Mouse (Mus musculus): ENCODE measurements around the gene Mettl3. TPM values are rescaled to one million over a fixed set of nuclear protein-coding genes. Genes with fewer than 3 reads are reported as not detected.

The Mettl3 gene
- polyA plus RNA-seq, 1 experiment from 2014 or later: 30.7 TPM

Other genes with a start within 250 kb of the Mettl3 start
- gene Hnrnpc, start 201.1 kb downstream of the Mettl3 start, polyA plus RNA-seq (2016; fragmentation: Nextera tagmentation; extraction: Ambion mirVana): 425 and 438 TPM in 2 replicates
- 31.9 and 32.1 TPM in 2 replicates for gene Rpgrip1, start 194.4 kb downstream of the Mettl3 start, polyA plus RNA-seq (2016; fragmentation: Nextera tagmentation; extraction: Ambion mirVana)
- 35.8 and 36.5 TPM in 2 replicates for gene Supt16, start 107.7 kb downstream of the Mettl3 start, polyA plus RNA-seq (2016; fragmentation: Nextera tagmentation; extraction: Ambion mirVana)
- gene Chd8, start 47.3 kb downstream of the Mettl3 start, polyA plus RNA-seq (2016; fragmentation: Nextera tagmentation; extraction: Ambion mirVana): 35.0 and 36.0 TPM in 2 replicates
- 35.8 and 41.5 TPM in 2 replicates for gene Tox4, start 26.0 kb downstream of the Mettl3 start, polyA plus RNA-seq (2016; fragmentation: Nextera tagmentation; extraction: Ambion mirVana)
- 15.1 and 16.7 TPM in 2 replicates for gene Rab2b, start 25.6 kb downstream of the Mettl3 start, polyA plus RNA-seq (2016; fragmentation: Nextera tagmentation; extraction: Ambion mirVana)
- 11.9 and 12.5 TPM in 2 replicates for gene Sall2, start 23.6 kb upstream of the Mettl3 start, polyA plus RNA-seq (2016; fragmentation: Nextera tagmentation; extraction: Ambion mirVana)
- not detected in 2 replicates for gene Olfr1513, start 51.3 kb upstream of the Mettl3 start, polyA plus RNA-seq (2016; fragmentation: Nextera tagmentation; extraction: Ambion mirVana)
- gene Olfr1512, start 74.0 kb upstream of the Mettl3 start, polyA plus RNA-seq (2016; fragmentation: Nextera tagmentation; extraction: Ambion mirVana): not detected in 2 replicates
- gene Olfr1511, start 92.3 kb upstream of the Mettl3 start, polyA plus RNA-seq (2016; fragmentation: Nextera tagmentation; extraction: Ambion mirVana): not detected in 2 replicates
- gene Olfr1510, start 109.2 kb upstream of the Mettl3 start, polyA plus RNA-seq (2016; fragmentation: Nextera tagmentation; extraction: Ambion mirVana): not detected in 2 replicates
- not detected in 2 replicates for gene Olfr1509, start 137.9 kb upstream of the Mettl3 start, polyA plus RNA-seq (2016; fragmentation: Nextera tagmentation; extraction: Ambion mirVana)
- not detected in 2 replicates for gene Olfr1508, start 162.4 kb upstream of the Mettl3 start, polyA plus RNA-seq (2016; fragmentation: Nextera tagmentation; extraction: Ambion mirVana)
- gene Olfr1507, start 190.6 kb upstream of the Mettl3 start, polyA plus RNA-seq (2016; fragmentation: Nextera tagmentation; extraction: Ambion mirVana): not detected in 2 replicates